Mouse (Mus musculus) kidney, postnatal 0 days (tissue): ENCODE results near the gene Gins2. TPM values are rescaled to one million over a fixed set of nuclear protein-coding genes. Genes with fewer than 3 reads are reported as not detected.

Source experiments
- ATAC-seq: fragments of 200-750 bp; cut with Nextera tagmentation; replicated peaks from 2 replicates; pipeline ENCODE4 v1.8.0; 2017; ENCODE audit warnings: low read depth, moderate number of reproducible peaks, moderate TSS enrichment, moderate library complexity; ENCODE audit not compliant: low FRiP score
- DNase-seq: peaks from one replicate; pipeline ENCODE4 v3.0.0-alpha.2; 2016; ENCODE audit warnings: low spot score
- H3K27ac ChIP-seq: fragments of 300-500 bp; sonication (generic); 2 replicates; pipeline ENCODE4 v1.5.1; 2014; ENCODE audit warnings: mild to moderate bottlenecking
- H3K27me3 ChIP-seq: fragments of 300-500 bp; sonication (generic); 2 replicates; pipeline ENCODE4 v1.6.1; 2014; ENCODE audit warnings: low read length, mixed read lengths; ENCODE audit not compliant: insufficient read depth
- H3K36me3 ChIP-seq: fragments of 300-500 bp; sonication (generic); 2 replicates; pipeline ENCODE4 v1.6.1; 2014; ENCODE audit warnings: low read length, mixed read lengths; ENCODE audit not compliant: insufficient read depth
- H3K4me1 ChIP-seq: fragments of 300-500 bp; sonication (generic); replicated peaks from 2 replicates; pipeline ENCODE4 v1.6.1; 2014; ENCODE audit warnings: antibody characterized with exemption, low read length, mixed read lengths; ENCODE audit not compliant: insufficient read depth
- H3K4me2 ChIP-seq: fragments of 300-500 bp; sonication (generic); 2 replicates; pipeline ENCODE4 v1.6.1; 2014; ENCODE audit warnings: mild to moderate bottlenecking, low read length, moderate library complexity, mixed read lengths
- H3K4me3 ChIP-seq: fragments of 300-500 bp; sonication (generic); replicated peaks from 2 replicates; pipeline ENCODE4 v1.5.1; 2014; ENCODE audit warnings: low read depth, low read length
- H3K9ac ChIP-seq: fragments of 300-500 bp; sonication (generic); 2 replicates; pipeline ENCODE4 v1.6.1; 2014; ENCODE audit warnings: low read depth, low read length
- H3K9me3 ChIP-seq: fragments of 300-500 bp; sonication (generic); replicated peaks from 2 replicates; pipeline ENCODE4 v1.6.1; 2016; ENCODE audit warnings: low read length, inconsistent platforms, mixed read lengths
- CTCF ChIP-seq: IDR thresholded peaks from 2 replicates; pipeline ENCODE4 v1.5.1; 2016; ENCODE audit warnings: antibody characterized with exemption, low read depth, mild to moderate bottlenecking, moderate library complexity
- WGBS: fragments of 180-500 bp; shearing (Covaris S2); extraction: QIAGEN DNeasy Blood & Tissue Kit; methylation state at CpG from one replicate; pipeline ENCODE4 v1.1.7; 2014; 5-methylcytosine and 5-hydroxymethylcytosine counted together
- polyA plus RNA-seq: library from polyadenylated mRNA; unstranded; fragments of >200 nt; fragmentation: Nextera tagmentation; extraction: Ambion mirVana; gene quantifications from 2 replicates; pipeline ENCODE4 v1.2.1, GENCODE M21; 2015

Gins2 gene
- polyA plus RNA-seq, 1 experiment from 2014 or later, result 54.0 TPM

- peaks cover 30% of the 10 kb centered on the region for H3K36me3 ChIP-seq
- no peaks in the 10 kb centered on the region for H3K9me3 ChIP-seq
- peaks cover 28% of the 10 kb centered on the region for H3K4me1 ChIP-seq
- H3K9ac ChIP-seq, result no peak overlapping the region
- DNase-seq (peak; percentile 90), ATAC-seq (peak; percentile 53)
- 22% methylated on average over 20 of the region's 20 CpGs for WGBS
- H3K27ac ChIP-seq, result peak overlapping the region; percentile 74
- peak overlapping the region; percentile 1; the same call in 1 of the 2 replicates for H3K4me2 ChIP-seq
- H3K27me3 ChIP-seq, result no peaks in the 10 kb centered on the region
- no peak overlapping the region for H3K4me3 ChIP-seq
- no peak; the same call in 1 of the 2 replicates for TF ChIP-seq CTCF
These were observed 25.0 kb downstream of the Gins2 start for GRCm38 (mm10) chr8:120563851-120564837.

DNA sequence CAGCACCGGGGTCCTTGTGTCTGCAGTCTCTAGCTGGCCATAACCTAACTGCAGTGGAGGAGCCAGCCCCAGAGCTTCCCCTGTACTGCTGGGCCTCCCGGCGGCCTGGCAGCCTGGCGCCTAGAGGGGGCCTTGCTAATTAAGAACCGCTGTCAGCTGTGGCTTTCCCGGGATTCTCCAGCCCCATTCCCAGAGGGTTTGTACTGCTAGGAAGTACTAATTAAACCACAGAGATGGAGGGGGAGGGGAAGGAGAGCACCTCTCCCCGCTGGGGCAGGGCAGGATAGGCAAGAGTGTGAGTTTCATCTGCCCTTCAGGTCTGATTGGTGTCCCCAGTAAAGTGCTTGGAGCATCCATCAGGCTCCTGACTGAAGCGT lies 25.8 kb downstream of the Gins2 start:
- ATAC-seq (no peak), DNase-seq (no peak)
- Histone ChIP-seq H3K27ac (peak overlapping the region; percentile 74), H3K36me3 (peaks cover 22% of the 10 kb centered on the region), H3K4me2 (no peak overlapping the region), H3K9ac (0 out of 2 replicates have a peak overlapping the region, but pooled peaks have one; percentile 31), H3K4me3 (no peak overlapping the region), H3K27me3 (no peaks in the 10 kb centered on the region), H3K4me1 (peaks cover 28% of the 10 kb centered on the region), H3K9me3 (no peaks in the 10 kb centered on the region)
- 17% methylated on average over 8 of the region's 8 CpGs for WGBS
- no peak for TF ChIP-seq CTCF

- Histone ChIP-seq H3K4me1 (peaks cover 28% of the 10 kb centered on the region), H3K27ac (peak overlapping the region; percentile 74; the same call in 1 of the 2 replicates), H3K4me2 (no peak overlapping the region), H3K27me3 (no peaks in the 10 kb centered on the region), H3K9ac (no peak overlapping the region), H3K36me3 (peaks cover 17% of the 10 kb centered on the region), H3K4me3 (no peak overlapping the region), H3K9me3 (no peaks in the 10 kb centered on the region)
- WGBS, result 69% methylated on average over 18 of the region's 18 CpGs
- no peak; the same call in 1 of the 2 replicates for TF ChIP-seq CTCF
- no peak for ATAC-seq
- no peak for DNase-seq
These were observed 26.3 kb downstream of the Gins2 start for GRCm38 (mm10) chr8:120562680-120563347.

GRCm38 (mm10) chr8:120561539-120562435 lies 27.3 kb downstream of the Gins2 start:
- 79% methylated on average over 22 of the region's 22 CpGs for WGBS
- H3K27ac ChIP-seq, result no peak overlapping the region

GRCm38 (mm10) chr8:120560535-120560934 lies 28.6 kb downstream of the Gins2 start:
- ATAC-seq, result no peak

More at GRCm38 (mm10) chr8:120561539-120562435, 27.3 kb downstream of the Gins2 start:
- no peak for DNase-seq
- Histone ChIP-seq H3K4me1 (peaks cover 28% of the 10 kb centered on the region), H3K4me3 (no peak overlapping the region), H3K36me3 (peaks cover 6% of the 10 kb centered on the region; the same call in 1 of the 2 replicates), H3K9me3 (no peaks in the 10 kb centered on the region), H3K27me3 (no peaks in the 10 kb centered on the region), H3K4me2 (no peak overlapping the region), H3K9ac (no peak overlapping the region)
- peak; percentile 63; the same call in 1 of the 2 replicates for TF ChIP-seq CTCF
- ATAC-seq, result no peak

More at GRCm38 (mm10) chr8:120560535-120560934, 28.6 kb downstream of the Gins2 start:
- 54% methylated on average over 5 of the region's 5 CpGs for WGBS
- no peaks in the 10 kb centered on the region for H3K36me3 ChIP-seq
- H3K4me1 ChIP-seq, result peaks cover 28% of the 10 kb centered on the region
- H3K27me3 ChIP-seq, result no peaks in the 10 kb centered on the region
- no peak overlapping the region for H3K27ac ChIP-seq
- H3K9me3 ChIP-seq, result no peaks in the 10 kb centered on the region
- no peak for TF ChIP-seq CTCF
- no peak overlapping the region for H3K4me2 ChIP-seq
- no peak for DNase-seq
- no peak overlapping the region for H3K9ac ChIP-seq
- no peak overlapping the region for H3K4me3 ChIP-seq
